Mouse (Mus musculus): ENCODE data around the gene Fgfr1op.
"Not testable (repeated sequence)": the region's sequence is repeated elsewhere in the genome, so short reads cannot be mapped to it uniquely, and the experiment has no call there.

Gene Fgfr1op

DNA sequence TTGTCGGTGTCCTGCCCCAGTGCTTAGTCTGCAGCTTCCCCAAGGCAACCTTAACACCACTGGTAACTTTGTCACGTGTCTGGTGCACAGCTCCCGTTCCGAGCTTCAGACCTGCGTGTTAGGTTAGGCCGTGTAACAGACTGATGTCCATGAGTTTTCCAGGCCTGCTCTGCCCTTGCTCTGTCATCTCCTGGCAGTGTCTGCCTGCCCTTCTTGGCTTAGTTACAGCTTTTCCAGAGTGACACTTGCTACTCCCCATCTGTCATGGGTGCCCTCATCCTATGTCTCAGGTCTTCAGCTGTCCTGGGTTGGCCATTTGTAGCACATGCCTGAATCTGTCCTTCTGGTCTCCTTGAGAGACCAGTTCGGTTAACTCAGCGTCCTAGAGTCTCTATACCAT, 2.1 kb downstream of the Fgfr1op start:
- in situ Hi-C loops (cut with MboI; ENCODE audit: low sequenced_read_pairs): not testable (repeated sequence)

DNA sequence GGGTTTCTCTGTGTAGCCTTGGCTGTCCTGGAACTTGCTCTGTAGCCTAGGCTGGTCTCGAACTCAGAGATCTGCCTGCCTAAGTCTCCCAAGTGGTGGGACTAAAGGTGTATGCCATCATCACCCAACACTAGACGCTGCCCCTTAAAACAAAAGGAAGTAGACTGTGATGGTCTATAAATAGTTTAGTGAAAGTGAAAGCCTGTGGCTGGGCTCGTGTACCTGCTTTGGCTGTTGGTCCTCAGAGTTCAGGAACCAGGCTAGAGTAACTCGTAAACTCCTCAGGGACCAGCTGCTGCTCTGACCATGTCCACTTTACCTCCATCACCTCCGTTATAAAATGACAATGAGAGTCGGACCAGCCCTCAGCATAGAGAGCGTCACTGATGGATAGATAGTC, 5.0 kb downstream of the Fgfr1op start:
- in situ Hi-C loops (cut with MboI; ENCODE audit: low sequenced_read_pairs): no loop called here

DNA sequence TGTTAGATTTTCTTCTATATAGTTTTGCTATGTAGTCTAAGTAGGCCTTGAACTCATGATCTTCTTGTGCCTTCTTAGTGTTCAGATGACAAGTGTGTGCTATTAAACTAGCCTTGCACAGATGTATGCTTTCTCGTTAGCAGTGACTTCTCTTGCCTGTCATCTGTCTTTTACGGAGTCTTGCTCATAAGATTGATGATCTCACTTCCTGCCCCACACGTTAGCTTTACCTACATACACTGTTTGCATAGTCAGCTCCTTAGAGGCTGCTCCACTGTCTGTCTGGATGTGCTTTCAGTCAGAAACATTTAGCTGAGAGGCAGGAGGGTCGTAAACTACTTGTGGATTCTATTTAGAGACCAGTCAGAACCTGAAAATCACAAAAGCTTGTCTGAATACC, 5.8 kb downstream of the Fgfr1op start:
- in situ Hi-C loops (cut with MboI; ENCODE audit: low sequenced_read_pairs): no loop called here

DNA sequence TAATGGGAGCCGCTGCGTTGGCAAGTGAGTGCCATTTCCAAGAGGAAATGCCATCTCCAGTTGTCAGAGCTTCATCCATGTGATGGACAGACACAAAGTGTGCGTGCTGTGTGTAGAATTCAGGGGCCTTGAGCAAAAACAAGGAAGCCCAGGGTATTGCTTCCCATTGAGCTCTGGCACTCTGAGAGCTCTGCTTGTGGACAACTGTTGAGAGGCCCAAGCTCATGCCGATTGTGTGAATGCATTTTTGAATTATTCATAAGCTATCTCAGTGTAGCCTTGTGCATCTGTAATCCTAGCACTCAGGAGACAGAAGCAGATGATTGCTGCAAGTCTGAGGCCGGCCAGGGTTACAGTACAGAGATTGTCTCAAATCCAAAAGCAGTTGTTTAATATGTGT, 11.8 kb downstream of the Fgfr1op start:
- in situ Hi-C loops (cut with MboI; ENCODE audit: low sequenced_read_pairs): no loop called here

DNA sequence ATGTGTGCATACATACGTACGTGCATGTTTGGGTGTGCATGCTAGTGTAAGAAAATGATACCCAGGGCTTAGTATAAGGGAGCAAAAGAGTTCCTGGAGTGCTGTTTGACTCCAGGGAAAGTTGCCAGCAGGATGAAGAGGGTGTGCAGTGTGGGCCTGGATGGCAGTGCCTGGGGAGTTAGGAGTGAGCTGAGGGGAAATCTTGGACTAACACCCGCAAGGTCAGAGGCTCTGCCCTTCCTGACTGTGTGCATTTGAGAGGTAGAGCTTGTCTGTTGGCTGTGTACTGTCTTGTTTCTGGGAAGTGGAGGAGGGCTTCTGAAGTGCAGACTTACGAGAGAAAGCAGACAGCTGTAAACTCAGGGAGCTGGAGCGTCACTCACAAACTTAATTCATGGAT, 18.5 kb downstream of the Fgfr1op start:
- in situ Hi-C loops (cut with MboI; ENCODE audit: low sequenced_read_pairs): no loop called here

DNA sequence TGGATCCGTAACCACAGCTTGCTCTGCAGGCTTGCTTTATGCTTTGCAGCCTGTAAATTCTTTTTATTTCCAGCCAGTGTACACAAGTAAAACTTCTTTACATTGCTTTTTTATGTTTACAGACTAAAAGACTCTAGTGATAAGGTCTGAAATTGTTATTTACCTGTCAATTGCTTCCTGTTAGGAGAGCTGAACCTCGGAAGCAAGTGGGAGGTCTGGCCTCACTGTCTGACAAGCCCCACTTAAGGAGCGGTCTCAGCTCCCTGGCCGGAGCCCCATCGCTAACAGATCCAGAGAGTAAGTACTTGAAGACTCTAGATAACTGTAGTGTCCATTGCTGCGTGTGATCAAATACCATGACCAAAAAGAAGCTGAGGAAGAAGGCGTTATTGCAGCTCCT, 18.9 kb downstream of the Fgfr1op start:
- in situ Hi-C loops (cut with MboI; ENCODE audit: low sequenced_read_pairs): no loop called here

DNA sequence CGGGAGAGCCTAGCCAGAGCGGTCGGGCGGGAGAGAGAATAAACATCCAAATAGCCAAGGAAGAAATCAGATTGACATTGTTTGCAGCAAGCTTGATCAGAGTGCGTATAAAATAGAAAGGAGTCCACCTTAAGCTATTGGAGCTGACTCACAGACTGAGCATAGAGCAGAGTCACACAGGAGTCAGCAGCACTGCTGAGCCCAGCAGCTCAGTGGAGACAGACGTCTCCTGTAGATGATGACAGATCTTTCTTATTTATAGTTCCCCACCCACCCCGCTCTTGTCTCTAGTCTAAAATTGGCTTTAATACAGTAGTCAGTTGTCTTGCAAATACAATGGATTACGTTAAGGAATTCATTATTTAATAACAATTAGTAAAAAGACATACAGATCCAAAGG, 28.4 kb downstream of the Fgfr1op start:
- in situ Hi-C loops (cut with MboI; ENCODE audit: low sequenced_read_pairs): no loop called here

DNA sequence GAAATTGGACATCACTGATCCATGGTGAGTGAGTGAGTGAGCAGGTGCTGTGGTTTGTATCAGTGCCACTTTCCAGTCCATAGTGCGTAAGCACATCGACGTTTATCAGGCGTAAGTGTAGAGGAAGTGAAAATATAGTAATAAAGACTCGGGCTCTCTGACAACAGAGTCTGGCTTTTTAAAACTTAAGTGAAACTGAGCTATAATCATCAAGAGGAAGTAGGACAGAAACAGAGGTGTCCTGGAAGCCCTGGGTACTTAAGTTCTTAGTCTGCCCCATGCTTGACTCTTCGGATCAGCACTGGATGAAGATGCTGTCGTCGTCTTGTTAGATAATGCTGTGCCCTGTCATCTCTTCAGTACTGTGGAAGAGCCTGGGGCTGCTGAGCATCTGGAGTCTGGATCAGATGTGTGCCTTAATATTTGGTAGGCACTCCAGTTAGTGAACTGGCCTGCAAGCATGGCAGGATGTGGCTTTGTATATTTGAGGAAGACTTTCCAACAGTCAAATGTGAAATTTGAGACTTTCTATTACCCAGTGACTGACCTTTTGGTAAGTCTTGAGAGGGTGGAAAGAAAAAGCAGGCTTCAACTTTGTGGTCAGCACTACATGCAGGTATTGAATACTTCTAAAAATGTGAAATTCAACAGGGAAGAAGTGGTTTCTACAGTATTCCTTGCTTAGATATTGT, 30.5 kb downstream of the Fgfr1op start:
- in situ Hi-C loops (cut with MboI; ENCODE audit: low sequenced_read_pairs): no loop called here

DNA sequence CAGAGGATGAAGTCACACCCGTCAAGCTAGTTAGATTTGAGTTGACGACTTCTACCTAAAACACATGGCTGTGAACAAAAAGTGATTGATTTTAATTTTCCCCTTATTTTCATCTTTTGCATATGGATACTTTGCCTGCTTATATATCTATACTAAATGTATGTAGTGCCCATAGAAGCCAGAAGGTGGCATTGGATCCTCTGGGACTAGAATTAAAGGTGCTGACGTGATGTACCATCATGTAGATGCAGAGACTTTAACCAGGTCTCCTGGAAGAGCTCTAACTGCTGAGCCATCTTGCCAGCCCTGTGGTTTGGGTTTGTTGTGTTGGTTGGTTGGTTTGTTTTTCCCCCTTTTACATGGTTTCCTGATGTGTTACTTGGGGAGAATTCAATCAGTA, 32.4 kb downstream of the Fgfr1op start:
- in situ Hi-C loops (cut with MboI; ENCODE audit: low sequenced_read_pairs): no loop called here

DNA sequence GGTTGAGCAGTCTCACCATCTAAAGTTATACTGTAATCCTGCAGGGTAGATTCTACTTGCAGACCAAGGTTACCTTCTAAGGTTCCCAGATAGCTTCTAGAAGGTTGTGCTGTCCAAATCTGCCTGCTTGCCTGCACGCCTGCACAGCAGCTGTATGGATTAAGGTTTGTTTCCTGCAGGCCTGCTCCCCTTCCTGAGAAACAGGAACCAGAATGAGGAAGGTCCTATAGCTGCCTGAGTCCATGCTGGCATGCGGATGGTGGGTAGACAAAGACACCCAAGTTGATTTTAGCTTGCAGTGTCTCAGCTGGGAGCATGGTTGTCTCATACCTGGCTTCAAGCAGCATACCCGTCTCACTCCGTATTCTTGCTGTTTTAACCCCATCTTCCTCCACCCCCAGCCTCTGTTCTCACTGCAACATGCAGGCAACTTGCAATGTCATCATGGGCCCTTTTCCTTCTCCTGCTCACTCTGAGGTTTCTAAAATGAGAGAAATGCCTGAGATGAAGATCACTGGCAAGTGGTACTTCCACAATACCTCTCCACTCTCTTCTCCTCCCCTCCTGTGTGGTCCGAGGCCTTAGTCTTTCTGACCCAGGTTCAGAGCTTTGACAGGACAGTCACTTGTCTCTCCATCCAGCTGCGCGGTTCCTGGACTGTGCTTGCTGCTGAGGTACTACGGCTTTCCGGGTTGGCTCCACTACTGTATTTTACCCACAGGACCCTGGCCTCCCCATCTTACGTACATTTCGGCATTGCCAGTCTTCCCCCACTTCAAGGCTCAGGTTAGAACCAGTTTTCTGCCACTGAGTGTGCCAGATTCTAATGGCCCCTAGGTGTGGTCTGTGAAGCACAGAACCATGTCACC, 34.0 kb downstream of the Fgfr1op start:
- in situ Hi-C loops (cut with MboI; ENCODE audit: low sequenced_read_pairs): no loop called here

DNA sequence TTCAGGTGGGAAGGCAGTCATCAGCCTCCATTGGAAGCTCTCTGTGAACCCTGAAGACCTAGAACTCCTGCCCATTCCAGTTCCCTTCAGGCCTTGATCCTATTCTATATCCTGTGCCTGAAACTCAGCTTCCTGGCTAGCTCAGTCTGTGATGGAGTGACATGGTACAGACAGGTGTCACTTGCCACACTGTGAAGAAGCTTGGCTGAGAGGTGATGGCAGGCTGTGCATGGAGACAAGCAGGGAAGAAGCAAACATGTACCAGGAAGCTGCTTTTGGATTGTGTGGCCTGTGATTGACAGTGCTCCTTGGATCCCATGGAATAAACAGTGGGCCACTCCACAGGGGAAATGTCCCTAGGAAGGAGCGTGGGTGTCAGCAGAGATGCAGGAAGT, 34.6 kb downstream of the Fgfr1op start:
- in situ Hi-C loops (cut with MboI; ENCODE audit: low sequenced_read_pairs): no loop called here

DNA sequence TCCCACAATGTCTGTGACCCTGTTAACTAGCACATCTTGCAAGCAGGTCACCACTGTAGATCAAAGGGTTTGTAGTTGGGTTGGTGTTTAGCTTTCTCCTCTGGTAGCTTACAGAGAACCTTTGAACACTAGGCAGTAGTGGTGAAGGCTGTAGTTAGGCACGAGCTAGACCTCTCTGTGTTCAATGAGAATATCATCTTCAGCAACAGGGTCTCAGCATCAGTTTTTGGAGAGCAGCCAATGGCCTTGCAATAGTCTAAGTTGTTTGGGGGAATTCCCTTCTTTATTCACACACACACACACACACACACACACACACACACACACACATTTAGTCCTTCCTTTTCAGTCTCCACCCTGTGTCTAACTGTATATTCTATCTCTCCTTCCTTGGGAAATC, 38.2 kb downstream of the Fgfr1op start:
- in situ Hi-C loops (cut with MboI; ENCODE audit: low sequenced_read_pairs): no loop called here

DNA sequence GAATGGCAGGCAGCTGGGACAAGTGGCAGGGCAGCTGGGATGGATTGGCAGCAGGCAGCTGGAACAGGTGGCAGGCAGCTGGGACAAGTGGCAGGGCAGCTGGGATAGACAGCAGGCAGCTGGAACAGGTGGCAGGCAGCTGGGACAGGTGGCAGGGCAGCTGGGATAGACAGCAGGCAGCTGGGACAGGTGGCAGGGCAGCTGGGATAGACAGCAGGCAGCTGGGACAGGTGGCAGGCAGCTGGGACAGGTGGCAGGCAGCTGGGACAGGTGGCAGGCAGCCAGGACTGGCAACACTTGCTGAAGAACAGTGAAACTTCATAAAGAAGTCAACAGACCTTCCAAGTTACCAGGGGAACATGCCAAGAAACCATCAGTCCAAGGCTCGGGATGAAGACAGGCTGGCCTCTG, 39.9 kb downstream of the Fgfr1op start:
- in situ Hi-C loops (cut with MboI; ENCODE audit: low sequenced_read_pairs): not testable (repeated sequence)

DNA sequence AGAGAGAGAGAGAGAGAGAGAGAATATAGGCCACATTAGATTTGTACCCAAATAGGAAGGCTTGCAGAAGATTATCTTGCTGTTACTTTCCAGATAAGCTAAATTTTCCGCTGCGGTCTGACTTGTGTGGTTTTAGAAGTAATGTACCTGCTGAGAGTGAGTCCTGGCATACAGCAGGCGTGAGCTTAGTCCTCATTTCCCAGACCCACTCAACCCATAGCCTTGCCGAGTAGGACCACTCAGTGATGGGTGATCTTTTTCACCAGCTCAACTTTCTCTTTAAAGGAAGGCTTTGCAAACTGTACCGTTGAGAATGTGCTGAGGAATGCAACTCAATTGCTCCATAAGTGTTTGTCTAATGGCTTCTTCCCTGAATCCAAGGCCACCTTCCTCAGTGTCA, 41.4 kb downstream of the Fgfr1op start:
- in situ Hi-C loops (cut with MboI; ENCODE audit: low sequenced_read_pairs): no loop called here

DNA sequence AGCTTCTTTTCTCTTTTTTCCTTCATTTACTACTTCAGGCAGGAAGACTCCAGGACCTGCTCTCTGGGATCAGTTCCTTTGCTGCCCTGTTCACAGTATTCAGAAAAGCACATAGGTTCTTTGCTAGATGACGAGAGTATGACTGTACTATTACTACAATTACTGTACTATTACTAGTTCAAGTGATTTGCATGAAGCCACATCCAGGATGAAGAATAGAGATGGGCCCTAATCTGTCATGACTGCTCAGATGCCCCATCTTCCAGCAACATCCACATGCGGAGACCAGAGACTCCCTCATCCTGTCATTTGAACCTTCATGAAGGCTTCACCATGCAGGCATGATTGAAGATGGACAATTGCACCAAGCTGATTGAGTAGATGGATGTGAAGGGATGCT, 44.4 kb downstream of the Fgfr1op start:
- in situ Hi-C loops (cut with MboI; ENCODE audit: low sequenced_read_pairs): no loop called here

DNA sequence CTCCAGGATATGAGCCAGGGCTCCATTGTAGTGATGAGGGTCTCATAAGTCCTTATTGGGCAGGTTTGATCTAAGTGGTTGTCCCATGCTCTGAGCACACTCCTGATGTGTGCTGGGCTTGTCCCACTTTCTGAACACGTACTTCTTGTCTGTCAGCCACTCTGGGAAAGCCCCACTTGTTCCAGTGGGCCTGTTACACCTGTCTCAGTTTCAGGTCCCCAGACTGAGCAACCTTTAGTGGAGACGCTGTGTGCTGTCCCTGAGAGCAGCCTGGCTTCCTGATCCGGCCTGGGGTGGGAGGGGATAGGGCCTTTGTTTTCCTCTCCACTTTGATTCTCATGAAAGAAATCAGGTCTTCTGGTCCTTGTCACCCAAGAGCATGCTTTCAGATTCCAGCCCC, 44.9 kb downstream of the Fgfr1op start:
- in situ Hi-C loops (cut with MboI; ENCODE audit: low sequenced_read_pairs): no loop called here

DNA sequence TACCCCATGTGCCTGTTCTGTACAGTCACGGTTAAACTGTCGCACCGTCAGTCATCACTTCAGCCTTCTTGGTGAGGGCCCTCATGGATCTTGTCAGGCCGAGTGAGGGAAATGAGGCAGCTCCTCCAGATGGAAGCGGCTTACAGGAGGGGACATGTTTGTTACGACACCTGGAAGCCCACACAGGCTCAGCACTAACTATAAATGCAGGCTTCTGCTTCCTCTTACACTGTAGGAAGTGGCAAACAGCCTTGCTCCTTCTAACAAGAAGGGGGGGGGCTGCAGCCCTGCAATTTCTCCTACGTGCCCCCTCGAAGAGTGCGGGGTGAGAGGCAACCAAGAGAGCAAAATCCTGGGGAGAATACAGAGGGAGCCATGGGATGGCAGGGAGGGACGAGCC, 45.4 kb downstream of the Fgfr1op start:
- in situ Hi-C loops (cut with MboI; ENCODE audit: low sequenced_read_pairs): no loop called here

DNA sequence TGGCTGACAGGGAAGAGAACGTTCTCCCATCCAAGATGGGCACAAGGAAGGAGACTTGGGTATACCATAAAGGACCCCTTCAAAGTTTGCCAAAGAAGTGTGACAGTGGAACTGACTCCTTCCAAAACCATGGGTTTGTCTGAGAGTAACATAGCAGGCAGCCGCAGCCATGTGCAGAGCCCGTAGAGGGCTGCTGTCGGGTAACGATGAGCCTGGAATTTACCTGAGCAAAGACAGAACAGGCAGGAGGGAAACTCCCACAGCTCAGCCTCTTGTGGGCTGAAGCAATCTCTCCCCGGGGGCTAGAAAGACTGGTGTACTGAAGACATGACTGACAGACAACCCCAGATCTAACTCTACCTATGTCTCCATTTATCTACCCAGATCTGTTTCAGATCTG, 46.1 kb downstream of the Fgfr1op start:
- in situ Hi-C loops (cut with MboI; ENCODE audit: low sequenced_read_pairs): no loop called here

DNA sequence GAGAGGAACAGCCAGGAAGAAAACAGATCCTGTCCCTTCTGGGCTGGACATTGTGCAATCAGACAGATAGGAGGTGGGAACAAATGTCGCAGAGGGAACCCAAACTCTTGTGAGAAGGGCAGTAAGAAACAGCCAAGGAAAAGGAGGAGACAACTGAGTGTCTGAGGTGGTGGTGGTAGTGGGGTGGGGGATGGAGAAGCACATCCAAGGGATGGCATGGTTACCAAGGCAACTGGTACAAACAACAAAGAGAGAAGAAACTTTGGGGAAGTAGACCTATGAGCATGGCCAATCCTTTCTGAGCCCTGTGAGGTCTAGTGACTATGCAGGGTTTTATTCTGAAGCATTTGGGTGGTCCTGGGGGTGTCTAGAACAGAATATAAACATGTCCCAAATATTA, 49.1 kb downstream of the Fgfr1op start:
- in situ Hi-C loops (cut with MboI; ENCODE audit: low sequenced_read_pairs): no loop called here

DNA sequence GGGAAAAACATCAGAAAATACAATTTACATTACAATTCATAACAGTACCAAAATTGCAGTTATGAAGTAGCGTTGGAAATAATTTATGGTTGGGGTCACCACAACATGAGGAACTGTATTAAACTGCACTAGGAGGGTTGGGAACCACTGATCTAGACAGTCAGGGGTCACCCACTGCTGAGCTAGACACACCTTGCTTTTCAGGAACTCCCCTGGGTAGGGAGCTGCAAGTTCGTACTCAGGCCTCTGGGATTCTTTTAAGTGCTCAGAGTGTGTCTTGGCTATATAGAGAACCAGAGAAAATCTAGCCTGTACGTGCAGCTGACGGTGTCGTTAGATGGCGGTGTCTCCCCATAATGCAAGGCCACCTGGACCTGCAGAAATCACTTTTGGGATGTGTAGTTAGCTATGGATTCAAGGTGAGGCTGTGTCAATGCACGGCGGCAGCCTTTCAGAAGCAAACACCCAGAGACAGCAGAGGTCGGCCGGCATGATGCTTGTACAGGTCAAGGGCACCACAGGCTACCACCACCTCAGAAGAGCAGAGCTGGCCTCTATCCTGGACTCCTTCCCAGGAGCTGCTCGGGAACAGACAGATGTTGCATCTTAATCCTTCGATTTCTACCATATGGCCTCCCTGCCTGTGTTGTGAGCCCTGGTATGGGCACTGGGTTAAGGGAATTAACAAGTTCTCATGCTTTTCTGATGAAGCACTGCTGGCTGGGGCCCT, 49.9 kb downstream of the Fgfr1op start:
- in situ Hi-C loops (cut with MboI; ENCODE audit: low sequenced_read_pairs): no loop called here

DNA sequence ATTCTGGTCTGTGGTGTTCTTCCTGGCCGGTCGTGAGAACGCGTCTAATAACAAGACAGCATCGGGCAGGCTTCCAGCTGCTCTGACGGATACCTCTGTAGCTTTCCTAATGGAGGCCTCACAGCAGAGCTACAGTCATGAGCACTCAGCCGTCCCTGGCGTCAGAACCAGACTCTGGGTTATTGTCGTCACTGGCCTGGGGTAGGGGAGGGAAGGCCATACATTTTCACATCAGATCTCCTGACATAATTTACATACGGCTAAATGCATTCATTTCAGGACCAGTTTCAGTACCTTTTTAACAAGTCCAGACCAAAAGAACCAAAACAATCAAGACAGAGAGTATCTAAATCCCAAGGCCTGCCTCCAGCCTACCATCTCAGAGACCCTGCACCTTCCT, 57.9 kb downstream of the Fgfr1op start:
- in situ Hi-C loops (cut with MboI; ENCODE audit: low sequenced_read_pairs): no loop called here

DNA sequence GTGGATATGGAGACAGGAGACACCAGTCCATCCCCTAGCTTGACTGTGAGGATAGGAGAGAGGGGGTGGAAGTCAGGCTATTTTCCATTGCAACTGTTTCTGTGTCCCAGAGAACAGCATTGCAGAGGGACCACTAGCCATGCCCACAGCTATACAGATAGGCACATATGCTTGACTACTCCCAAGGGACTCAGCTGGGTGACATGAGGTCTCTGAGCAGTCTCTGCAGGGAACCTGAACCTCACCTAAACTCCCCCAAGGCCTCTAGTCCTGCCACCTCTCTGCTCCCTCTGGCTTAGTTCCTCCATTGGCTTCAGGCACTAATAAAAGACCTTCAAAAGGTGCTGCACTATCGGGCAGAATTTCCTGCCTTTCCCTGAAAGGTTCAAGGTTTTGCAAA, 58.8 kb downstream of the Fgfr1op start:
- in situ Hi-C loops (cut with MboI; ENCODE audit: low sequenced_read_pairs): no loop called here

Measured in CH12F3 (cell line).